Mouse (Mus musculus): Measurements from ENCODE around the gene Fasn. TPM values are rescaled to one million over a fixed set of nuclear protein-coding genes. Genes with fewer than 3 reads are reported as not detected.

Gene Fasn
- total RNA-seq, 2 experiments from 2014 or later, result 159 to 179 TPM

GRCm38 (mm10) chr11:120829757-120830532 is 5.6 kb upstream of the Fasn start:
- no peak for DNase-seq (ENCODE audit: low spot score in 2 of 2)

- DNase-seq (ENCODE audit: low spot score in 2 of 2), result no peak
These were observed 4.1 kb upstream of the Fasn start for GRCm38 (mm10) chr11:120828416-120828815.

DNA sequence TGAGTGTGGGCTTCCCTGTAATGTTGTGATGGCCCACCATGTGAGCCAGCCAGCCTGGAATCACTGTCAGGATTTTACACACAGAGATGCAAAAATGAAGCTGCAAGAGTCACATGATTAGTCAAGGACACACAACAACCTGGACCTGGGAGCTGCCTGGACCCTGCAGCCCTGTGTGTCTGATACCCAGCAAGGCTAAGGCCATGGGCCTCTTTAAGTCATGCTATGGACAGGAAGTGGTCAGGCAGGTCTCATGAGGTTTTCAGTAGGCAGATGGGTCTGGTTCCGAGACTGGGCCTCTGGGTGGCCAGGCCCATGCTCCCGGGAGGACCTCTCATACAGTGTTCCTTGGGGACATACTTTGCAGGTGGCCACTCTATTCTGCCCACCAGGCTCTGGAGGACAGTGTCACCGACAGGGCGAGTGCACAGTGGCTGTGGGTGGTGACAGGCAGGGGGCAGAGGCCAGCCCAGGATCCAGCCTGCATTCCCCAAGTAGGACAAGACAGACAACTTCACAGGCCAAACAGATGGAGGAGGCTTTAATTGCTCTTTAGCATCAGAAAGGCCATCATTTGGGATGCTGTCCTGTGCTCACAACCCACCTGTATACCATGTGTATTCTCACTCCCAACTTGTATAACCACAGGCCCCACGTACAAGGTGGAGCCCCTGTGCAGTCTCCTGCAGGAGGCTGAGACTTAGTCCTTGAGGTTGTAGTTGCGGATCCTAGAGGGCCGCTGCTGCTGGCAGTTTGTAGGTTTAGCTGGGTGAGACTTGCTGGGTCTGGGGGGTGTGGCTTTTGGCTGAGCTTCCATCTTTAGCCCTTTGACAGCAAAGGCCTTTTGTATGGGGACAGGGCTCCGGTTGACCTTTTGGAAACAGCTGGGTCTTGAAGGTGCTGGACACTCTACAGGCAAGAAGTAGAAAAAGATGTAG is 1.9 kb upstream of the Fasn start:
- no peak for DNase-seq (ENCODE audit: low spot score in 2 of 2)

GRCm38 (mm10) chr11:120825289-120825863 is 1.0 kb upstream of the Fasn start:
- no peak for DNase-seq (ENCODE audit: low spot score in 2 of 2)

DNA sequence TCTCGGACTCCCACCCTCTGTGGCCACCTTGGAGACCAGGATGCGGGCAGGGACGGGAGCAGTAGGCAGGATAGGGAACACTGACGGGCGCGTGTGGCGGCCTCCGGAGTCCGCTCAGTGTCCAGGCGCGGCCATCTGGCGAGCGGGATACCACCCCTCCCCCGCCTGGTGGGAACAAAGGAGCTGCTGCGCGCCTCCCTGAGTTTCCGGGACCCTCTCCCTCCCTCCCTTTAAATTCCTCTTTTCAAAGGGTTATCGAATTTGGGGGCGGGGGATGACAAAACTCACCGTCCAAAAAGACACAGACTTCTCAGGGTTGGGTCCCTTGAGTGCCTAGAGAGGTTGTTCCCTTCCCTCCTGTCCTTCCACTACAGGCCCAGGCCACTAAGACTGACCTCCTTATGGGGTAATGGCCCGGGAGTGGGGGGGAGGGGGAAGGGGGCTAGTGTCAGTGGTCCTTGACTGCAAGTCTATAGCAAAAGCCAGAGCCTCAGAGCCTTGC is 491 bp upstream of the Fasn start:
- DNase-seq (ENCODE audit: low spot score in 2 of 2), result no peak

DNA sequence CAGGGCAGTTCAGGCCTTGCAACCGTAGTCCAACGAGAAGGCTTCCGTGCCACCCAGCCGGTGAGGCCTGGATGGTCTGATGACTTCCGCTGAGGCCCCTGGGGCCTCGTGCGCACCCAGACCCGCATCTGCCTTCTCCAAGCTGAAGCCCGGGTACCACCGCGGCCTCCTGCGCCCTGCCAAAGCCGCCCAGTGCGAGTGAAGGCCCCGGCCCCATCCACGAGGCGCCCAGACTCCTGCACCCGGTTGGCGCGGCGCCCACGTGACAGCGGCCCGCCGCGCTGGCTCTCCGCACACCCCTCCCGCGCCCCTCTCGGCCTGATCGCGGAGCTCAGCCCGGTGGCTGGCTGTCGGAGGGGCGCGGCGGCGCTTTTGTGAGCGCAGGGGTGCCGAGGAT is 798 bp downstream of the Fasn start:
- DNase-seq (ENCODE audit: low spot score in 2 of 2), result peak in 1 of 2 experiments; percentile 16

DNA sequence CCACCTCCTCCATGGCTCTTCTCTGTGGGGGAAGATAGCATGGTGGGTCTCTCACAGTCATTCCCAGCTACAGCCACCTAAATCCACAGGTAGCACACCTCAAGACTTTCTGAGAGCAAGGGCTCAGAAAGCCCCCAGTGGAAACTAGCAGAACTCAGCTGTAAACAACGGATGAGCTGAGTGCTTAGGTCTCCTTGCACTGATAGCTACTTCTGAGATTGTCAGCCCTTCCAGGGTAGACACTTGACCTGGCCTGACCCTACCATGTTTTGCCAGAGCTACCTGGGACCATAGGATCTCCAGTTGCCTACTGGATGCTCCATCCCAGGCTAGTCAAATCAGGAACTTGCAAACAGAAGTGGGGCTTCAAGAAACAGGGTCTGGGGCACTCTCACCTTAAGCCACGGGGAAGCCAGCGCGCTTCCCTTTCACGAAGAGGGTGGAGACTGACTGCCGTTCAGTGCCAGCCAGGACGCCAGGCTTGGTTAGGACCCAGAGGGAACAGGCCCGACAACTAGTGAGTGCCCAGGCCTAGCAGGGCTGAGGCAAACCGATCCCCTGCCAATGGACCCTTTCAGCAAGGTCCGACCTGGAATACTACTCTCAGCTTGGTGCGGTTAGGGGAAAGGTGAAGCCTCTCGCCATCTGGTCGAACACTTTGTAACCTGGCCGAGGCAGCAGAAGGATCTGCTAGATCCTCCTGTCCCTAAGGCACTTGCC is 1.4 kb downstream of the Fasn start:
- no peak for DNase-seq (ENCODE audit: low spot score in 2 of 2)

GRCm38 (mm10) chr11:120822321-120822720 is 2.0 kb downstream of the Fasn start:
- DNase-seq (ENCODE audit: low spot score in 2 of 2), result no peak

DNA sequence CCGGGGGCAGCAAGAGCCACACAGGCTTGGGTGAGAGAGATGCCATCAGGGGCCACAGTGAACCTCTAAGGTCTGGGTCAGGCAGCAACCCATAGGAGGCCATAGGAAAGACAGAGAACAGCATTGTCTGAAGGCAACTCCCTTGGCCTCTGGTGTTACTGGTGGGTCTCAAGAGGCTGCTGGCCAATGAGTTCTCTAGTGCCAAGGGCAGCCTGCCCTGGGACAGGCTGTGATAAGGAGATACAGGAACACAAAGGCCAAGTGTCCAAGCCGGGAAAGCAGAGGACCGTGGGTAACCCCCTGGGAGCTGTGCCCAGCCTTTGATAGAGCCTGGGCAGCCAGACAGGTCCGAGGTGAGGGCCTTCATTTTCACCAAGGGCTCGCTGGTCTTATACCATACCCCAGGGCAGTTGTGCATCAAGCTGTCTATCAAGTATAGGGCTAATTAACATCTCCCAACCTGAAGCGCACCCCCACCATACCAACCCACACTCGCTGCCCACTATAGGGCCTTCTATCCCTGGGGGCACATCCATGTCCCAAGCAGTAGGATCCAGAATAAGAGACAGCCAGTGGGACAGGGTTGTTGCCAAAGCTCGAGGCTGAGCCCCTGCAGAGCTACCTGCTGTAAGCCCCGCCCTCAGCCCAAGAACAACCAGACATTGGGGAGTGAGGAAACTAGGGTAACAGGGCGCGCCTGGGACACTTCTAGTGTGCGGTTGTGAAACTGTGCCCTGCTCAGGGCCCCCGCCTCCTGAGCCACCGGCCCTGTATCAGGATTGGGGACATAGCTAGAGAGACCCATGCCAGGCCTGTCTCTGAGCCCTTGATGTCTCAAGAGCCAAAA is 3.0 kb downstream of the Fasn start:
- DNase-seq (ENCODE audit: low spot score in 2 of 2), result no peak

GRCm38 (mm10) chr11:120820546-120820945 is 3.8 kb downstream of the Fasn start:
- no peak for DNase-seq (ENCODE audit: low spot score in 2 of 2)

- DNase-seq (ENCODE audit: low spot score in 2 of 2), result no peak
These were observed 4.8 kb downstream of the Fasn start for GRCm38 (mm10) chr11:120819556-120819955.

DNA sequence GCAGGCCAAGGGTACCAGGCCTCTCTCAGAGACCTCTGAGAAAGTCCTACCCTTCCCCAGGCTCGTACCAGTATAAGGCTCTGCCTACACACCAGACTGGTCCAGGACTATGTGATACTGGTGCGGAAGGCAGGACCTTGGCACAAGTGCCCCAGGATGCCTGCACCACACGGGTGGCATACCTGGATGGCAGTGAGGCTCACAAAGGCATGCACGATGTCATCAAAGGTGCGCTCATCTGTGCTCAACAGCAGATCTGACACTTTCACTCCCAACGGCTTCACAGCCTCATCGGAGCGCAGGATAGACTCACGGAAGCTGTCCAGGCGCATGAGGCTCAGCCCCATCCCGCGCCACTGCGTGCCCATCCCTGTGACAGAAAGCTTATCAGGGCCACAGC is 6.1 kb downstream of the Fasn start:
- no peak for DNase-seq (ENCODE audit: low spot score in 2 of 2)

DNA sequence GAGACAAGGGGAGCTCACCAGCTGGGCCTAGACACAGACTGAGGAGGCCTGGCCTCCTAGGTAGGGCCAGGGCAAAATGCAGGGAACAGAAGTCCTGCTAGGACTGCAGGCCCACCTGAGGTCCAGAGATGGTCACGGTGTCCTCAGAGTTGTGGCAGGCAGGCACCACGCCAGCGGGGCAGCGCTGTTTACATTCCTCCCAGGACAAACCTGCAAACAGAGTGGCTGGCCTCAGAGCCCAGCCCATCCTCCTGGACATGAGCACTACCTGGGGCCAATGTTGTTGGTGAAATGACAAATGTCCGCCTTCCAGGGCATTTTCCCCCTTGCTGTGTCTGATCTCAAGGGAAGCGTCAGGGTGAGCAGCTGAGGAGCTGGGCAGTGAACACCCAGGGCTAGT is 7.0 kb downstream of the Fasn start:
- no peak for DNase-seq (ENCODE audit: low spot score in 2 of 2)

DNA sequence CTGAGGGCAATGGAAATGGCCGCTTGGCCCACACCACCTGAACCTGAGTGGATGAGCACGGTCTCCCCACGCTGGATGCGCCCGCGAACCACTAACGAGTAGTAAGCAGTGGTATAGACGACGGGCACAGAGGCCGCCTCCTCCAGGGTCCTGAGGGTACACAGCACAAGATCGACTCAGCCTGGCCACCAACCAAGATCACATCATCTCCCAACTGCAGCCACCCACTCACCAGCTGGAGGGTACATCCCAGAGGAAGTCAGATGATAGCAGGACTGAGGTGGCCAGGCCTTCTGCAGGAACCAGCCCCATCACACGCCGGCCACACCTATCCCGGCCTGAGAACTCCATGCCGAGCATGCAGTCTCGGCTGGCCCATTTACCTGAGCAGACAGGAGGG is 12.3 kb downstream of the Fasn start:
- peak; percentile 27 to 36 for DNase-seq (ENCODE audit: low spot score in 2 of 2)

DNA sequence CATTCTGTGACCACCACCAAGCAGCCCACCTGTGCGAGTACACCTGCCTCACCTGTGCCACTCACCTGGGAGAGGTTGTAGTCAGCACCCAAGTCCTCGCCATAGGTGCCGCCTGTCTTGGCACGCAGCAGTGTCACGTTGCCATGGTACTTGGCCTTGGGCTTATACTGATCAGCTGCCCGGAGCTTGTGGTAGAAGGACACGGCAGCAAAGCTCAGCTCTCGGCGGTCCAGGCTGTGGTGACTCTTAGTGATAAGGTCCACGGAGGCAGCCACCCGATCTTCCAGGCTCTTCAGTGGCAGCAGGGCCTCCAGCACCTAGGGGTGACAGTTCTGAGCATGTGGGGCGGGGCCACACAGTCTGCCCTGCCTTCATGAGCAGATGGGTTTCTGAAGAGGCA is 16.3 kb downstream of the Fasn start:
- no peak for DNase-seq (ENCODE audit: low spot score in 2 of 2)

DNA sequence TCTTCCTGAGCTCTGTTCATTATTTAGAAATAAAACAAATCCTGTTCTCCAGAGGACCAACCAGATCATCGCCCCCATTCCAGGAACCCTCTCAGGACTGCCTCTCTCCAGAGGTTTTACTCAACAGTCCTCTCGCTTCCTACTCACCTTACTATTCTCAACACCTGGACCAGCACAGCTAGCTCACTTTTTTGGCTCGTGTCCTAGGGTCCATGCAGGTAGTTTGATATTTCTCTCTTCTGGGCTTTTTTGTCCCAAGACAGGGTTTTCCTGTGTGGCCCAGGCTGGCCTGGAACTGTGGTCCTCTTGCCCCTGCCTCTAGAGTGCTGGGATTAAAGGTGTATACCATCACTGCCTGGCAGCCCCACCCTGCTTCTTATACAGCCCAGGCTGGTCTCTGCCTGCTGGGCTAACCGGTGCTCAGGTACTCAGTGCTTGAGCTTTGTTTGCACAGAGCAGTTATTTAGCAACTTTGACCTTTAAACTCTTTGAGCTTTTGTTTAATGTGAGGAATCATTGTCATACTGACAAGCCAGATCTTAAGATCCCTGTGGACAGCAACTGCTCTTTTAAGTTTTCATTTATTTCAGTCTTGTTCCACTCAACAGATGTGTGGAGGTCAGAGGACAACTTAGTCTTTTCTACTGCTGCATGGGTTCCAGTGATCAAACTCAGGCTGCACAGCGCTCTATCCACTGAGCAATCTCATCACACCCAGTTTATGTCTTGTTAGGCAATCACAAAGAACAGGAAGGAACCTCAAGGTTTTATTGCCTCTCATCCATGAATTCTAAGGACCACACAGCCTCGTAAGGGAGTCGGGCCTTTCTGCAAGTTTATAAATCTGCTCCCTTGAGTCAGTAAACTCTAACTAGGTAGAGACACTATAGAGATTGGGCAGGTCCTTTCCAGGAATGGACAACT is 18.7 kb downstream of the Fasn start:
- no peak for DNase-seq (ENCODE audit: low spot score in 2 of 2)

- DNase-seq (ENCODE audit: low spot score in 2 of 2), result no peak
These were observed 19.6 kb downstream of the Fasn start for GRCm38 (mm10) chr11:120804769-120805168.

DNA sequence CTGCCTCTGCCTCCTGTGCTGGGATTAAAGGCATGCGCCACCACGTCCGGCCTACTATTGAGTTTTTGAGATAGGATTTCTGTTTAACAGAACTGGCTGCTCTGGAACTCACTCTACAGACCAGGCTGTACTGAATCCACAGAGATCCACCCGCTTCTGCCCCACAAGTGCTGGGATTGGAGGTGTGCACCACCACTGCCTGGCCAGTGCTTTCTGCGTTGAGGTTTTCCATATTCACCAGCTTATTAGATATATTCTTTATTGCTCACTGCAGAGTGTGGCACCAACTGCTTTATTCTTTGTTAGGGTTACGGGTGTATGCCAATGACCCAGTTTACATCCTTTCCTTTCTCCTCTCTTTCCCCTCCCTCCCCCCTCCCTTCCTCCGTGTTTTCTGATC is 20.1 kb downstream of the Fasn start:
- no peak for DNase-seq (ENCODE audit: low spot score in 2 of 2)
